Mouse (Mus musculus) megakaryocyte, embryonic 14.5 days (primary cell): Measurements from ENCODE around the gene Tktl2. TPM values are rescaled to one million over a fixed set of nuclear protein-coding genes. Genes with fewer than 3 reads are reported as not detected.

Experiments used
- H3K27me3 ChIP-seq: replicated peaks from 2 replicates; pipeline ENCODE3; 2012; ENCODE audit warnings: inconsistent platforms
- H3K36me3 ChIP-seq: replicated peaks from 2 replicates; pipeline ENCODE3; 2012; ENCODE audit warnings: low read length, inconsistent platforms, mixed read lengths
- H3K4me1 ChIP-seq: 2 replicates; pipeline ENCODE4 v1.6.1; 2012; ENCODE audit warnings: inconsistent platforms
- H3K4me3 ChIP-seq: replicated peaks from 2 replicates; pipeline ENCODE3; 2012; ENCODE audit warnings: moderate library complexity, mild to moderate bottlenecking, inconsistent platforms
- H3K9me3 ChIP-seq: 2 replicates; pipeline ENCODE4 v1.6.1; 2012; ENCODE audit warnings: inconsistent platforms
- FLI1 ChIP-seq: IDR thresholded peaks from 2 replicates; pipeline ENCODE4 v1.6.1; 2012; ENCODE audit warnings: low read length, inconsistent platforms, mixed read lengths
- GATA1 ChIP-seq: IDR thresholded peaks from 3 replicates; pipeline ENCODE4 v1.6.1; 2012; ENCODE audit warnings: mixed read lengths, low read length, inconsistent platforms, borderline replicate concordance
- polyA plus RNA-seq: library from polyadenylated mRNA; stranded (reverse); fragments of >175 nt; gene quantifications from 2 replicates; pipeline ENCODE4 v1.2.3, GENCODE M21; 2012; ENCODE audit warnings: low replicate concordance; ENCODE audit not compliant: insufficient read depth

Gene Tktl2
- polyA plus RNA-seq, 1 experiment = not detected

- no peak for TF ChIP-seq FLI1
- no peak for TF ChIP-seq GATA1
- Histone ChIP-seq H3K27me3 (no peaks in the 10 kb centered on the region), H3K4me3 (no peak overlapping the region), H3K36me3 (no peaks in the 10 kb centered on the region), H3K9me3 (peaks cover 5% of the 10 kb centered on the region; the same call in 1 of the 2 replicates), H3K4me1 (no peaks in the 10 kb centered on the region; the same call in 1 of the 2 replicates)
Observed at GRCm38 (mm10) chr8:66519149-66519548, 7.6 kb downstream of the Tktl2 start.

- no peaks in the 10 kb centered on the region; the same call in 1 of the 2 replicates for H3K4me1 ChIP-seq
- peaks cover 5% of the 10 kb centered on the region; the same call in 1 of the 2 replicates for H3K9me3 ChIP-seq
- no peak overlapping the region for H3K4me3 ChIP-seq
- TF ChIP-seq FLI1 = no peak
- TF ChIP-seq GATA1 = no peak
- H3K36me3 ChIP-seq = no peaks in the 10 kb centered on the region
- H3K27me3 ChIP-seq = no peaks in the 10 kb centered on the region
Observed at GRCm38 (mm10) chr8:66520576-66520975, 9.0 kb downstream of the Tktl2 start.

DNA sequence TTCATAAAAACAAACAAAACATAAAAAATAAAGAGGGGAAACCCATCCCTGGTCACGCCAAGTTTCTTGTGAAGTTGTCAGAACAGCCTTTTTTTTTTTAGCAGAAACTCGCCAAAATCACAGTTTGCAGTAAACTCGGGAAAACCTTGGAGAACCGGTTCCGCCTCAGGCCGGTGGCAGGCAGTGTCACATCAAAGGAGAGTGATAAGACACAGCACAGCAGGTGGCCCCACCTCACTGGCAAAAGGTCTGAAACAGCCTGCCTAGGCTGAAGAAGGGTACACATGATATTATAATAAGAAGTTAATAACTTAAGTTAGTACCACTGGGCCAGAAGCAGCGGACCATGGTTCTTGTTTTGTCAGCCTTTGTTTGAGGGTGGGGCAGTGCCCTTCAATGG lies 38.5 kb downstream of the Tktl2 start:
- Histone ChIP-seq H3K36me3 (no peaks in the 10 kb centered on the region), H3K27me3 (no peaks in the 10 kb centered on the region), H3K4me3 (no peak overlapping the region), H3K4me1 (no peaks in the 10 kb centered on the region), H3K9me3 (peaks cover 8% of the 10 kb centered on the region; the same call in 1 of the 2 replicates)
- no peak for TF ChIP-seq FLI1
- no peak for TF ChIP-seq GATA1

Other genes starting within 250 kb of the Tktl2 start
- 0.63 and 2.7 TPM in 2 replicates for gene Tma16, start 25.2 kb upstream of the Tktl2 start, polyA plus RNA-seq
- gene Npy5r, start 176.4 kb downstream of the Tktl2 start, polyA plus RNA-seq = not detected in 2 replicates
- gene Npy1r, start 185.4 kb downstream of the Tktl2 start, polyA plus RNA-seq = not detected in 2 replicates